Mouse (Mus musculus): ENCODE data around the gene Pdcd10. TPM values are rescaled to one million over a fixed set of nuclear protein-coding genes. Genes with fewer than 3 reads are reported as not detected.

Gene Pdcd10
- polyA plus RNA-seq, 1 experiment: 11.4 TPM

DNA sequence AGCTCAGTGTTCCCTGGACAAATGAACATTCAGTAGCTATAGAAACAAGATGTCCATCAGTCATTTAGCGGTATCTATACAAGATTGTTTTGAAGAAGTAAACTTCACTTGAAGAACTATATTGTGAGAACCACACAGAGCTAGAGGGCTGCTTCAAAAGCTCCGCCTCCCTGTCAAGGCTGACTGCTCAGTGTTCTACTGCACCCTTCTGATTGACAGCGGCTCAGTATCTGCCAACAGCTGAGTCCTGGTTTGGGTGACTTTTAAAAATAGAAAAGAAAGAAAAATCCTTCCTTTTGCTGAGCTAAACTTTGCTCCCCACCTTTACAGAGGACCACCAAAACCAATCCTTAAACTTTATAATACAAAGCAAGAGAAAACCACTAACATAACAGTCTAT lies 13.8 kb downstream of the Pdcd10 start:
- Histone ChIP-seq H3K4me1 (peaks cover 80% of the 10 kb centered on the region), H3K27me3 (replicated peaks) (no peaks in the 10 kb centered on the region)
- no peak for TF ChIP-seq FLI1 (IDR thresholded peaks at IDR 0.05; ENCODE audit: low read length)
- no peak for TF ChIP-seq GATA1 (IDR thresholded peaks at IDR 0.05; ENCODE audit: borderline replicate concordance, low read length)

DNA sequence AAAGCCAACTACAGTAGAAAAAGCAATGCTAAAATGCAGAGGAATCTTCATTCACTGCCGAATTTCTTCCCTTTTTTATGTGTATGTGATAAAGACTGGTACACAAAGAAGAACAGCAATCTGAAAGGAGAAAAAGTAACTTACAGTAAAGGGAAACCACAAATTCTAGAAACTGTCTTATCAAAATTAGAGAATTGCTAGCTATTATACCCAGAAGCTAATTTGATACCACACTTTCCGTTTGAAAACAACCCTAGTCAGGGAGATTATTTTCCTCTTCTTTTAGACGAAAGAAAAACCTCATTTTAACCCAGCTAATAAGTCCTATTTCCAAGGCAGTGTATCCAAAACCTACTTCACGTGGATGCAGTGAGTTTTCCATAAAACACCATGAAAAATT lies 15.4 kb downstream of the Pdcd10 start:
- Histone ChIP-seq H3K4me3 (replicated peaks) (peak overlapping the region; percentile 25), H3K9me3 (no peaks in the 10 kb centered on the region), H3K36me3 (replicated peaks; ENCODE audit: low read length) (peaks cover 45% of the 10 kb centered on the region), H3K4me1 (peaks cover 68% of the 10 kb centered on the region), H3K27me3 (replicated peaks) (no peaks in the 10 kb centered on the region)
- TF ChIP-seq GATA1 (IDR thresholded peaks at IDR 0.05; ENCODE audit: borderline replicate concordance, low read length) (no peak), FLI1 (IDR thresholded peaks at IDR 0.05; ENCODE audit: low read length) (no peak)

More for the DNA sequence above, 13.8 kb downstream of the Pdcd10 start:
- Histone ChIP-seq H3K4me3 (replicated peaks) (peak overlapping the region; percentile 66), H3K9me3 (no peaks in the 10 kb centered on the region), H3K36me3 (replicated peaks; ENCODE audit: low read length) (peaks cover 39% of the 10 kb centered on the region)

DNA sequence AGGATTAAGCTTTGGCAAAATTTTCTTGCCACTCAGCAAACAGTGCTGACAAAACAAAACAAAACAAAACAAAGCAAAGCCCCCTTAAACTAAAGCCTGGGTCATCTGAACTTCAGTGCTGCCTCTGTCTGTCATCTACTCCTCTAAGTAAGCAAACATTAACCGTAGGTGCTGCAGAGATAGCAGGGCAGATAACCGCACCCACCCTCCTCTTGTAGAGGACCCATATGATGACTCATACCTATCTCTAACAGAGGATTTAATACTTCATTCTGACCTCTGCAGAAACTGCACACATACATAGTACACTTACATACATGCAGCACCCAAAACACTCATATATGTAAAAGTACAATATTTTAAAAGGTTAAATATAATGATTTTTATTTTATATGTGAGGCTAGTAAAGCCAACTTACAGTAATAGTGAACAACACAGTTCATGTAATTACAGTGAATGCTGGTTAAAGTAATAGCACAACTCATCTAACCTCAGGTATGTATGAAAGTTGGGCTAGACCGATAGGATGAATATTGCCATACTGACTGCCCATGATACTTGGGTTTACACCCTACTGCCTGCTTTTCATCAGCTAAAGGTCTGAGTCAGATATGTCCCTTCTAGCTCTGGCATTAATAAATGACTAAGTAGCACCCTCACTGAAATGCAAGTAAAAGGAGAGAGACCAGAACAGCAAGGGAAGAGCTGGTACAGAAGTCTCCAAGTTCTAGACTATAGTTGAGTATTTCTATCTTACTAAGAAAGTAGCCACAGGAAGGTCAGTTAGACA lies 22.4 kb downstream of the Pdcd10 start:
- no peak for TF ChIP-seq FLI1 (IDR thresholded peaks at IDR 0.05; ENCODE audit: low read length)
- TF ChIP-seq GATA1 (IDR thresholded peaks at IDR 0.05; ENCODE audit: borderline replicate concordance, low read length): no peak
- Histone ChIP-seq H3K4me3 (replicated peaks) (peak overlapping the region; percentile 31), H3K9me3 (no peaks in the 10 kb centered on the region), H3K27me3 (replicated peaks) (no peaks in the 10 kb centered on the region), H3K36me3 (replicated peaks; ENCODE audit: low read length) (peaks cover 95% of the 10 kb centered on the region), H3K4me1 (peaks cover 49% of the 10 kb centered on the region)

DNA sequence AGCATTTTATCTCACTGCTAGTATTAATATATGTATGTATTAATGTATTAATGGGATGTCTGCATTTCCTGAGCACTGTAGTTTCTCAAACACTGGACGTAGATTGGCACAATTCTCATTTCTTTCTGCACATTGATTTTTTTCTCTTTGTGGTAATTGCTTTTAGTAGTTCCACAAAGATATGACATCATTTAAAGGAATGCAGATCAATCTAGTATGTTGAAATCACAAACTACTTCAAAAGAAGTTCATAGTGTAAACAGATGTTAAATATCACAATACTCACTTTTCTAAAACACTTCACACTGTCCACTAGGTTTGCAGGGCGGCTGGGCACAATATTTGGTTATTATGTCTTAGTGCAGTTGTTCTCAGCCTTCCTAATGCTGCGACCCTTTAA lies 25.6 kb downstream of the Pdcd10 start:
- Histone ChIP-seq H3K4me1 (peaks cover 40% of the 10 kb centered on the region), H3K4me3 (replicated peaks) (no peak overlapping the region), H3K9me3 (no peaks in the 10 kb centered on the region), H3K27me3 (replicated peaks) (no peaks in the 10 kb centered on the region), H3K36me3 (replicated peaks; ENCODE audit: low read length) (peaks cover 96% of the 10 kb centered on the region)
- TF ChIP-seq GATA1 (IDR thresholded peaks at IDR 0.05; ENCODE audit: borderline replicate concordance, low read length): no peak
- no peak for TF ChIP-seq FLI1 (IDR thresholded peaks at IDR 0.05; ENCODE audit: low read length)

DNA sequence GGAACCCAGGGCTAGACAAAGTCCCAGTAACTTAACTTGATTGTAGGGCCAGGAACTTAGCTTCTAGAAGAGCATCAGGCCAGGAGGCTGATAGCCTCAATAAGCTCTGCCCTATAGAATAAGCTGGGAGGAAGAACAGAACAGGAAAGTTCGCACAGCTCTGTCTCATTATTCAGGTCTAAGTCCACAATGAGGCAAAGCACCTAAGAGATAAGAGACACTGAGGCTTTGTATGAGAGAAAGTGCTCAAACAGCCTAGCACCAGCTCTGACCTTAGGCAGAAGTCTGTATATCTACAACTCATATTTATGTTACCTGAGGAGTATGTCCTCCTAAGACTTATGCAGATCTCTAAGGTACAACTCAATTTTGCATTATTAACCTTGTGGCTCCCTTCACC lies 34.1 kb downstream of the Pdcd10 start:
- no peak for TF ChIP-seq GATA1 (IDR thresholded peaks at IDR 0.05; ENCODE audit: borderline replicate concordance, low read length)
- TF ChIP-seq FLI1 (IDR thresholded peaks at IDR 0.05; ENCODE audit: low read length): no peak
- H3K36me3 ChIP-seq (replicated peaks; ENCODE audit: low read length): peaks cover 99% of the 10 kb centered on the region
- H3K27me3 ChIP-seq (replicated peaks): no peaks in the 10 kb centered on the region
- no peaks in the 10 kb centered on the region for H3K9me3 ChIP-seq
- peaks cover 11% of the 10 kb centered on the region for H3K4me1 ChIP-seq
- no peak overlapping the region for H3K4me3 ChIP-seq (replicated peaks)

DNA sequence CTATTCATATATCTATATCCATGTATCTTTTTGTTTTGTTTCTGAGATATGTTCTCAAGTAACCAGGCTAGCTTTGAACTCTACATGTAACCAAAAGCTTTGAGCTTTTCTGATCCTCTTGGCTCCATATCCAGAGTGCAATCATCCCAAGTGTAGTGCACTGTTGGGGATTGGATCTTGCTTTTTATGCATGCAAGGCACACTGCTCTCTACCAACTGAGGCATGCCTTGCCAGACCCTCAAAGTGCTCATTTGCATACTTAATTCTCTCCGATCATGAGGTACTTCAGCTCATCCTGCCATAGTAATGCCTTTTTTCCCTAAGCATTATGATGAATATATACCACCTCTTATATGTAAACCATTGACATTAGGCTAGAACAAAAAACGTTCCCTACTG lies 35.3 kb downstream of the Pdcd10 start:
- peaks cover 92% of the 10 kb centered on the region for H3K36me3 ChIP-seq (replicated peaks; ENCODE audit: low read length)
- no peaks in the 10 kb centered on the region for H3K9me3 ChIP-seq
- no peak overlapping the region for H3K4me3 ChIP-seq (replicated peaks)
- TF ChIP-seq GATA1 (IDR thresholded peaks at IDR 0.05; ENCODE audit: borderline replicate concordance, low read length) (no peak), FLI1 (IDR thresholded peaks at IDR 0.05; ENCODE audit: low read length) (no peak)
- H3K27me3 ChIP-seq (replicated peaks): no peaks in the 10 kb centered on the region
- H3K4me1 ChIP-seq: peaks cover 11% of the 10 kb centered on the region

DNA sequence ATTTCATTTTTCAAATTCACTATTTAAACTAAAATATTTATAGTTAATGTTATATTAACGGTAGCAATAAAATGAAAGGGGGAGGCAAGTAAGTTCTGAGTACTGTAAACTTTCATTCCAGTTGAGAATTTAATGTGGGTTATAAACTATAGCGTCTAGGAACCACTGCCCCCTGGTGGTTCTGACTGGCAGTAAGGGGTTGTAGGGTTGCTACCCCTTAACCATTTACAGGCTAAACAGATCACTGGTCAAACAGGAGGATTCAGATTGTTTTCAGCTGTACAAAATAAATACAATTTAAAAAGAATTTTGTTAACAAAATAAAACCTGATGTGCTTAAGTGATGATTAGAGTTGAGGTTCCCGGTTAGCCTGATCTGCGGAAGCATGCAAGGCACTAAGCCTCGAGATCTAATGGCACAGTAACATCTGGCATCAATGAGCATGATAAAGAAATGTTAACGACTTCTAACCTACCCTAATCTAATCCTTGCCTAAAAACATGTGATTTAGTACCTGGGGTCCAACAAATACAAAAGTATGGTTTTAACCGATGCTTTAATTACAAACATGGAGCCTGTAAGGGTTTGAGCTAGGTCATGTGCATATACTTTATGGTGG lies 38.9 kb downstream of the Pdcd10 start:
- TF ChIP-seq FLI1 (IDR thresholded peaks at IDR 0.05; ENCODE audit: low read length) (no peak), GATA1 (IDR thresholded peaks at IDR 0.05; ENCODE audit: borderline replicate concordance, low read length) (no peak)
- Histone ChIP-seq H3K36me3 (replicated peaks; ENCODE audit: low read length) (peaks cover 85% of the 10 kb centered on the region), H3K9me3 (no peaks in the 10 kb centered on the region), H3K27me3 (replicated peaks) (no peaks in the 10 kb centered on the region), H3K4me3 (replicated peaks) (no peak overlapping the region), H3K4me1 (peaks cover 6% of the 10 kb centered on the region)

DNA sequence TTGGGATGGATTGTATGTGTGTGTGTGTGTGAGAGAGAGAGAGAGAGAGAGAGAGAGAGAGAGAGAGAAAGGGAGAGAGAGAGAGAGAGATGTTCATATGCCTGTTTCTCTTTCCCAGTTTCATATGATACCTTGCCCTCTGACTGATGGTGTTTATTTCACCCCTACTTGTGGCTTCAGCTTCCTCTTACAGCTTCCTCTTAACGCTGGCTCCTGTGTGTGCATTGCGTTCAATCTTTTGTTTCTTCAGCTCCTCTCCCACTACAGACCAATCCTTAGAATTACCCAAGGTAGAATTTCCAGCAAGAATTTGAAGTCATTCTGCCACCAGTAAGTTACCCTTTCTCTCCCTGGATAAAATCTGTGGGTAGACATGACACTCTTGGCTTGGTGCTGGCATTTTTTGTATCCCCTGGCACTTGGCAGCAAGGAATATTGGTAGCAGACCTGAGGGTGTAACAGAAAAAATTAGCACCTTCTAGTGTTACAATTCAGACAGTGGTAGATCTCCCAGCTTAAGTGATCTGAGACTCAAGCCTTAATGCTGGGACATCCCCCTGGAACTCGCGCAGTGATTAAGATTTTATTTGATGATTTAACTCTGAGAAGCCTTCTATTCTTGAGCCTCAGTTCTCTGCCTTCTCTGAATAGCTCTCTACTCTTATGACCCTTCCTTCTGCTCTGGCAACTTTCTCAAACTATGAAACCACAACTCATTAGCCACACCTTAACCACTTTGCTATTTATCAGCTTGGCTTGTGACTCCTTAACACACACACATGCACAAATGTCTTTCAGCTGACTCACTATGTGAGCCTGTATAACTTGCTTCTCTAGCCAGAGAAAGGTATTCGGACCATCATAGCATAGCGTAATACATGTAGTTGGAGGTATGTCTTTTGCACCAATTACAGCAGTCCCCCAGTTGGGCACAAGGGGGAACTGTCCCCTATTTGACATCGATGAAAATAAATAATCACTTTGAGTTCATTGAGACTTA lies 57.4 kb downstream of the Pdcd10 start:
- Histone ChIP-seq H3K9me3 (no peaks in the 10 kb centered on the region), H3K4me1 (peaks cover 18% of the 10 kb centered on the region), H3K36me3 (replicated peaks; ENCODE audit: low read length) (no peaks in the 10 kb centered on the region), H3K27me3 (replicated peaks) (no peaks in the 10 kb centered on the region), H3K4me3 (replicated peaks) (peak overlapping the region; percentile 80)
- TF ChIP-seq FLI1 (IDR thresholded peaks at IDR 0.05; ENCODE audit: low read length) (no peak), GATA1 (IDR thresholded peaks at IDR 0.05; ENCODE audit: borderline replicate concordance, low read length) (no peak)

DNA sequence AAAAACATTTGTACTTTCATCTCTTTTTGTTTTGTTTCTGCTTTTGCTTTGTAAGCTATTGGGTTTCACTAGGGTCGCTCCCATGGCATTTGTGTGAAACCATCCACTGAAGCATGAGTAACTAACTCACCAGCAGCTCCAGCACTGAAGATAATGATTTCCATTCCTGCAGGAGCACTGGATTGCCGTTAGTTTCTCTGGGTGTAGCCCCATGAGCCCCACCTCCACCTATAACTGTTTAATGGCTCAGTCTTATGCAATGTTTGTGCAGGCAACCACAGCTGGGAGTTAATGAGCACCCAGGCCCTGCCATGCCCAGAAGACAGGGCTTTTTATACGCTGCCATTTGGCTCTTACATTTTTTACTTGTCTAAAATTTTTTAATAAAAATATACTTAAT lies 63.7 kb downstream of the Pdcd10 start:
- Histone ChIP-seq H3K4me3 (replicated peaks) (no peak overlapping the region), H3K4me1 (no peaks in the 10 kb centered on the region), H3K9me3 (no peaks in the 10 kb centered on the region), H3K27me3 (replicated peaks) (no peaks in the 10 kb centered on the region), H3K36me3 (replicated peaks; ENCODE audit: low read length) (no peaks in the 10 kb centered on the region)
- TF ChIP-seq FLI1 (IDR thresholded peaks at IDR 0.05; ENCODE audit: low read length) (no peak), GATA1 (IDR thresholded peaks at IDR 0.05; ENCODE audit: borderline replicate concordance, low read length) (no peak)
